Mouse (Mus musculus) erythroblast, adult 5-6 weeks (primary cell): ENCODE results near the gene Alox5ap. TPM values are rescaled to one million over a fixed set of nuclear protein-coding genes. Genes with fewer than 3 reads are reported as not detected.

ENCODE experiments used
- ATAC-seq: replicated peaks from 2 replicates; pipeline ENCODE4 v1.8.0; 2016; ENCODE audit warnings: moderate number of reproducible peaks, mild to moderate bottlenecking, moderate TSS enrichment, inconsistent platforms; ENCODE audit not compliant: poor library complexity, low FRiP score, severe bottlenecking
- total RNA-seq, 2 experiments: library from RNA; stranded (forward) in 1 of 2; stranded (reverse) in 1 of 2; fragments of 150-400 nt in 1 of 2; fragments of 200-764, 138-1000 nt in 1 of 2; gene quantifications; 2 replicates each; pipeline versions ENCODE4 v1.2.3 to v1.2.4; 2015 to 2017; ENCODE audit warnings: low replicate concordance in 2 of 2

Gene Alox5ap
- total RNA-seq, 2 experiments from 2014 or later, result 173 to 238 TPM

DNA sequence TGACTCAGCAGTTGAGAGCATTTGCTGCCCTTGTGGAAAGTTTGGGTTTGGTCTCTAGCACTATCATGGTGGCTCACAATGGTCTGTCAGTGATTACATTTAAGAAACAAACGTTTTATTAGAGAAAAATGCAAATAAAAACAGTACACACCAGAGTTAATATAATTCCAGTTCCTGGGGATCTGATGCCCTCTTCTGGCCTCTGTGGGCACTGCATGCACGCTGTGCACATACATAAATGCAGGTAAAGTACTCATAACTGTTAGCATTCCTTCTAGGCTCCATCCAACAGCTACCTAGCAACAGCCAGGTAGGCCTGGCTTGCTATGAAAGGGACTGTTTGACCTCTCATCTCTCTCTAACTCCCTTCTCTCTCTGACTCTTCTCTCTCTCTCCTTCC, 32.9 kb downstream of the Alox5ap start:
- no peak for ATAC-seq

DNA sequence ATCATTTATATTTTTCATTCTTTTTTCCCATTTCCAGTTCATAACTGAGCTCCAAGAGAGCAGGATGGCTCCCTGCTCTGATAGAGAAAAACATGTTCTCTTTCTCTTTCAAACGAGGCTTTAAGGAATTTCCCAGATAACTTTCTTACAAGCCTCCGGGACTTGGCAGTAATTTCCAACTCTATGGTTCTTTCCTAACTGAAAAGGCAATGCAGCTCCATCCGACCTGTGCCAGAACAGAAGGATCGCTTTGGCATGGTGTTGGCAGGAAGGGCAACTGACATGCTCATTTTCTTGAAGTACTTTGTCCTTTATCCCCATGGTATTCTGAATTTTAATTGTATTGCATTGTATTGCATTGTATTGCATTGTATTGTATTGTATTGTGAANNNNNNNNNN, 33.7 kb downstream of the Alox5ap start:
- ATAC-seq, result no peak

DNA sequence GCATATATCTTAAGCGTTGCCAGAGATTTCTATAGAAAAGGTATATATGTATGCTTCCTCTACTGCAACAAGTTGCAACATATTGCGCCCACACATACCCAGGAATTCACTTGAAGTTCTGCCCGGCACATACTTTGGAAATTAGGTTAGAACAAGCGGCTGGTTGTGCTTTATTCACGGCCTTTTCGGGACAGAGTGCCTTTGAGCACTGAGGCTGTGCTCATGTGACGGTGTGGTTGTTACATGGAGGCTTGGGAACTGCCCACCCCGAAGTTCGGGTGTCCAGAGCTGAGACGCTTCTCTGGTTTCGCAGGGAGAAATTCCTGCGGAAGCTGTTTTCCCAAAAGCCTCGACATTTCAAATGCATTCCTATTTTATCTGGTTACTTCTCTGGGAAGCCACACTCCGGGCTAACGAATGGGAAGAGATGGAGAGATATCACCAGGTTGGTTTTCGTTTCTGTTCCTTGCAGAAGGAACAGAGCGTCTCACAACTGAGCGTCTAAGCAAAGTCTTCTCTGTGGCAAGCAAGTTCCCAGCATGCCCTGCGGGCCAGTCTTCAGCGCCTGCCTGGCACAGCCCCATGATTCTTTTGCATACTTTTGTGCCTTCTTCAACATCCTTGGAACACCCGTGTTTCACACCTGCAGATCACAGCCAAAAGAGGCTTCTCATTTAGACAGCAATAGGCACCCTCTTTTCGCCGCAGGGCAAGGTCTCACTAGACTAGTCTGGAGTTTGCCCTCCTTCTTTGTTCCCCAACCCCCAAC, 48.5 kb downstream of the Alox5ap start:
- no peak for ATAC-seq

DNA sequence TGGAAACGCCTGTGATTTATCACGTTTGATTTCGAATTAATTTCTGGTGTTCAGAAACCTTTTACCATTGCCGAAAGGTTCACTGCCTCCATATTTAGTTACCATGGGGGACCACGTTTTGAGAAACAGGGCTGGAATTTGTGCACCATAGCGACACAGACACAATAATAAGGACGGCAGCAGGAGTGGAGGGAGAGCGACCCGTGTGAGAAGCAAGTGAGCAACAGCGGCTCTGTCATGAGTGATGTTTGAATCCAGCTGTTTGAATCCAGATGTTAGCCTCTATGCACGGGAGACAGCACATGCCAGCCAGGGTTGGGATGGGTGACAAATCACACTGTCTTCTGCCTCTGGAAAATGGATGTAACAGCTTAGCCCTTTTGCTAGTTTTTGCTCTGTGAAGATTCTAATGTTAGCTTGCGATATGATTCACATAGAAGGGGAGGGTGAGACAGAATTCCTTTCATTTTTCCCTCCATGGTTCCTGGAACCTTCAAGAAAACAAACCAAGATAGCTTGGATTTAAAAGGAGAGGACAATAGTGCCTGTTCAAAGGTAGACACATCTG, 50.0 kb downstream of the Alox5ap start:
- no peak for ATAC-seq

DNA sequence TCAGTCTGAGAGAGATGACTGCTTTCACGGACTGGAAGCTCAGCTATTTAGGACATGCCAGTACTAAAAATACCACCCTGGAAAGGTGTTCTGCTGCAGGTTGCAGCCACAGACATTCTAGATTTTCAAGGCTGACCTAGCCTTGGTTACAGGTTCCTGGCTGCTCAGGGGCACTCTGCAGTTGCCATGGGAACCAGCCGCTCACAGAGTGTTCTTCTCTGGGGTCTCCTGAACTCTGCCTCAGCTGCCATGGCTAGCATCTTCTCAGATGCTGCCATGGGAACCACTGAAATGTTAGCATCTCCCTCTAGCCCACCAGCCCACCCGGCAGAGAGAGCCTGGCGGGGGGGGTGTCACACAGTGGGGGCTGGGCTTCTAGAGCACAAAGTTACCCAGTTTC, 52.4 kb downstream of the Alox5ap start:
- ATAC-seq, result no peak

DNA sequence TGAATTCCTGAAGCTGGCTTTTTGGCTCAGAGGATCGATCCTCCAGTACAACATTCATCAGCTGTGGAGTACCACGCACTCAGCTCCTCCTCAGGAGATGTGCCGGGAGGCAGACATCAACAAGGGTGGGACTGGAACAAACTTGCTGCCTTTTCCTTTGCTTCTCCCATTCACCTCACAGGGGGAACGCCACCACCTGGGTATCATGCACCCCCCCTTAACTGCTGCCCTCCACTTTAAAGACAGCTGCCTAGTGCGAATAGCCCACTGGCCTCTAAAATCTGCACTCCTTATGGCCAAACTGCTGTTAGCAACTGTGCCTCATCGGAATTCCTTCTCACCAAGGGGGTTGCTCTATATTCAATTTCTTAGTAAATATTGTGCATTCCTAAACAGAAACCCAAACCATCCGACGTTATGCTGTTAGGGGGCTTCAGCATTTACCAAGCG, 55.3 kb downstream of the Alox5ap start:
- ATAC-seq, result no peak

DNA sequence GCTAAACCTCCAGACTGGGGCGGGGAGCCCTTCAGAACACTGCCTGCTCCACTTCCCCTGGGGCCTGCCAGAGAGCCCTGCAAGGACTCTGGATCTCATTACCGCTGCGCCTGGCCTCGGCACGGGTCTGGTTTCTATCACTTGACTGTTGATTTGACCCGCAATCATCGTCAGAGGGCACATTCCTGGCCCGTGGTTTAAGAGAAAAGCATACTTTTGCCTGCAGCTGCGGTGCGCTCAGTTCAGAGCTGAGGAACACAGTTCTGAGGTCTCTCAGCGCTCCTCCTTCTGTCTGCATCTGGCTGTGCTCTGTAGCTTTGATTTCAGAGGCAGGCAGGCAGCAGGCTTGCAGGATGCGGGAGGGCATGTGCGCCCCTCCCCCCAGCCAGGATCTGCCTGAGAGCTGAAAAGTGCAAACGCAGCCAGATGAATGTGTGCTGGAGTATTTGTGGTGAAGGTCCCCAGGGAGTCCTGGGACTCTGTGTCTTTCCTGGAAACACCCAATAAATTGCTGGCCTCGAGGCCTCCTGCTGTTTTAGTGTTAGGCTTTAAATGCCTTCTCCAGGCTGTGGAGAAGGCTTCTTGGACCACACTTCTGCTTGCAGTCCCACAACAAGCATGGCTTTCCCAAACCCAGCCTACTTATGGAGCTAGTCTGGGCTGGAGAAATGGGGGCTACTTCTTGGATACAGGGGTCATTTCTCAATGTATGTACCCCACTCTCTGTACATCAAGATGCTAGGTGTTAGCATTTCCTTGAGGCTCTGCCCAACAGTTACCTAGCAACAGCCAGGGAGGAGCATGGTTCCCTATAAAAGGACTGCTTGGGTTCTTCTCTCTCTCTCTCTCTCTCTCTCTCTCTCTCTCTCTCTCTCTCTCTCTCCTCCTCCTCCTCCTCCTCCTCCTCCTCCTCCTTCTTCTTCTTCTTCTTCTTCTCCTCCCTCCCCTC, 56.2 kb downstream of the Alox5ap start:
- no peak for ATAC-seq

DNA sequence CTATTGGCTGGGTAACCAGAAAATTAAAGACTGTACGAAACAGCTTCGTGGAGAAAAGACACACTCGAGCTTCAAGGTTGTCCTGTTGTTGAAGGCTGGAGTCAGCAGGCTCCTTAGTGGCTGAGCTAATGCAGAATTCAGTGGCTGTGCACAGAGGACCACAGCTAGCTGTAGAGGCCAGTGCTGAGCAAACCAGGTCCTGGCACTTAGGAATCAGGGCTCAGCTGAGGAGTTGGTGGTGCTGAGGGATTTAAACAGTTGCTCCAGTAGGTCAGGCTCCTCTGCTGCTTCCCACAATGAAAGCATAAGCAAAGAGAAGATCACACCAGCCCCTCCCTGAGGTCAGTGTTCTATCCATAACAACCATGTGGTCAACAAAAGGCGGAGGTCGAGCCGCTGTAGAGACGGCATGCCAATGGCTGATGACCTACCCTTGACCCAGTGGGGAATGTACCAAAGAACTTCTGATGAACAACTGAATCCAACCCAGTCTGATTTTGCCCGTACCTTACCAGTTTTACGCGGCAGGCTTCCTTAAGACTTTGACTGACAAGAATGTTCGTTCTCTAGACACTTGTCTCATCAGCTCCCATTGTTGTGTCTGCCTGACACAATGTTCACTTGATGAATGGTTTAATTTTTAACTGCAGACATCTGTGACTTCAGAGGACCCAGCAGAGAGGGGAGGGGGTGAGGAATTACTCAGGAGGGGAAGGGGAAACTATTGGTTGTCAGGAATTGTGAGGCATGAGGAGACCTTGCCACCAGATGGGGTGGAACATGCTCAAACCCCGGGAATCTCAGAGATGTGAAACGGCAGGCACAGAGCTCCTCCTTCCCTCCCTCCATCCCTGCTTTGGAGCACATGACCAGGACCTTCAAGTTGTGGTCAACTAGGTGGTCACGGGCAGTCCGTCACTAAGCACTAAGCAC, 57.6 kb downstream of the Alox5ap start:
- ATAC-seq, result no peak

DNA sequence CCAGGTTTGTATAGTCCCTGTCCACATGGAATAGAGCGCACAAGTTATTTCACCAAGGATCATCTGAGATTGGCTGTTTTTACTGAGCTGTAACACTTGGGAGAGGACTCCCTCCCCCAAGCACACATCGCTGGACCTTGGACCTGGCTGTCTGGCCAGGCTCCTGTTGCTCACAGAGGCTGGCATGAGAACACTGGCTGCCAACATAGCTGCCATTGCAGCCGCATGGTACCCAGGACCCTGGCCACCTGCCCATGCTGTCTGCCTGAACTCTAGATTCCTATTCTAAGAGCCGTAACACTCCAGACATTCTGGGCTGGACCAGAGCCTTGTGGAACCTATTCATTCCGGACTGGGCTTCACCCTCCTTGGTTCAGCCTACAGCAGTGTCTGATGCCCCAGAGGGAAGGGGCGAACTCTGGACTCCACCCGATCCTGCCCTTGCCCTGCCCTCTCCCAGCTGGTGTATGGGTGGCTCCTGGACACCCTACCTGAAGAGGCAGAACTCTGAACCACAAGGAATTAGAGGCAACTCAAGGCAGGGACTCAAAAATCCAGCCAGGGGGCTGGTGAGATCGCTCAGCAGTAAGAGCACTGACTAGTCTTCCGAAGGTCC, 58.5 kb downstream of the Alox5ap start:
- ATAC-seq, result no peak

DNA sequence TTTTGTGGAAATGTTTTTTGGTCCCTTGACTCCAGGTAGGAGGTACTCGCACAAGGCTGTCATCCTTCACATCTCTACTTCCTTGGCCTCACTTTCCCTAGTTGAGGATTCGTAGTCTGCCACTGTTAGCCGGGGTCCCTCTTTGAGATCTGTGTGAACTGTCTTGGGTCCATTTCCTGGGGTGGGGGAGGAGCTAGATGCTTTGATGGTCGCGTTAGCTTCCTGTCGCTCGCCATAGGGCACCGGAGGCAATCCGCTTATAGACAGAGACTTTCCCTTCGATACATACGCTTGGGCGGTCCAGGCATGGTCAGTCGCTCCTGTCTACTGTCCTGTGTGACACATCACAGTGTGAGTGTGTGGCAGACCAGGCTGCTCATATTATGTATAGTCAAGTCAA, 60.2 kb downstream of the Alox5ap start:
- no peak for ATAC-seq

DNA sequence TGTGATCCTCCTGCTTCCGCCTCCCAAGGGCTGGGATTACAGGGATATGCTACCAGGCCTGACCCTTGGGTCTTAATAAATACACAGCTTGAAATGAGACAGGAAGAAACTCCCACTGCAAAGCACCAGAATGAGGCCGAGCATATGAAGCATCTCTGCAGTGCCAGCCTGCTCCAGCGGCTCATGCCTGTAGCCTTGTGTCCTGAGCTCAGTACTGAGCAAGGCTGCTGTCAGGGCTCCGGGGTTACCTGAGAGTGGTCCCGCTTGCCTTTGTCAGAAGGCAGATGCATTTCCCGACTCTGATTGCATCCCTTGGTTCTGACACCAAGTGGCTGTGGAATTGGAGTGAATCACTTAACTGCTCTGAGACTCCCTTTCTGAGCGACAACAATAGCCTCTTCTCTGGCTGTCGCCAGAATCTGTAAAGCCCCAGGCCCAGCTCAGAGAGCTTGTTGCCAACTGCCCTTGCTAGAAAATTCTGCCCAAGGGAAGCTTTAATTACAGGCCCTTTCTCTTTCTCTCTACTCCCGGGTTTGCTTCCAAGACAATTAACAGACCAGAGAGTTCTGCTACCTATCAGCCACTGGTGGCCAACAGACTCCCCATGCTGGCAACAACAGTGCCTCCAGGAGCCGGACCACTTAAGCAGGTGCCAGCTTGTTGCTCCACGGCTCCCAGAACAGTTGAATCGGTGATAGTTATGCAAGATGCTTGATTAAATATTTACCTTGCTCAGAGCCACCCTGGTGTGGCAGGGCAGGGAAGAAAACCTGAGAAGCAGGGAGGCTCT, 64.7 kb downstream of the Alox5ap start:
- ATAC-seq, result no peak

DNA sequence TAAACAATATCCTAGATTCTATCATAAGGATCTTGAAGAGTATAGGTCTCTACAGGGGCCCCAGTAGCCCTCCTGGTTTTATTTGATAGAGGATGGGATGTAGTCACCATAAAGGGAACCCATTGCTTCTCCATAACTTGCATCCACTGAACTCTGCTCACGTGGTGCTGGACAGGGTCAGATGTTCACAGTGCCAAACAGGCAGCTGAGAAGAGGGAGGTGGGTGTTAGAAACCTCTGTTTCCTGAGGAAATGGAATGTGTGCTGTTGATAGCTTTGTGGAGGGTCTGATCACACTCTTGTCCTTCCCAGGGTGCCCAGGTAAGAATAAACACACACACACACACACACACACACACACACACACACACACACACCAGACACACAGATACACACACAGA, 66.0 kb downstream of the Alox5ap start:
- ATAC-seq, result no peak

DNA sequence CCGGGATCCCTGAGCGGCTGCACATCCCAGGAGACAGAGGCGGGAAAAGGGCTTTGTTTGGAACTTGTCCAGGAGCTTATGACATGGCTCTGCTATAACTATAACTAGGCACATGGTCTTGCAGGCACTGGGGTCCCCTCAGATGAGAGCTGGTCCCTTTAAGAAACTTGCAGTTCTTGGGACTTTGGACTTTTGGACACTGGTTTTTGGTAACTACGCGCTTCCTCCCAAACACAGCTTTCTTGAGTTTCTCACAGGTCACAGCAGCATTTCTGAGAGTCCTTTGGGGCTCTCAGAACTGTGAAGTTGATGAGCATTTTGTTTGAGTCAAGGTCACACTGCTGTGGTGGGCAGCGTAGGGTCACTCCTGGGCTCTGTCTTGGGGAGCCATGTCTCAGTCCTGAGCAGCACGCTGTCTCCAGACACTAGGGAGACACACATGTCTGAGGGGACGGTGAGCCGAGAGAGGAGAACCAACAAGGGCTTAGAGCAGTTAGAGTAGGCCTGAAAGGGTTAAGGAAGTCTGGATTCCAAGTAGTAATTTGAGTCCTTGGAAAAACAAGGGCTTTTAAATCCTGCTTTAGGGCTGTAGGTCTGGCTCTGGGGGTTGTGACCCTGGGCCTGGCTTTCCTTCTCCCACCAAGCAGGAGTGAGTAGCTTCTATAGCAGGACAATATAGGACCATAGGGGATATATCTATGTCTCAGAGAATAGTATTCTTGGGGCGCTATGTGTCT, 67.0 kb downstream of the Alox5ap start:
- ATAC-seq, result no peak

DNA sequence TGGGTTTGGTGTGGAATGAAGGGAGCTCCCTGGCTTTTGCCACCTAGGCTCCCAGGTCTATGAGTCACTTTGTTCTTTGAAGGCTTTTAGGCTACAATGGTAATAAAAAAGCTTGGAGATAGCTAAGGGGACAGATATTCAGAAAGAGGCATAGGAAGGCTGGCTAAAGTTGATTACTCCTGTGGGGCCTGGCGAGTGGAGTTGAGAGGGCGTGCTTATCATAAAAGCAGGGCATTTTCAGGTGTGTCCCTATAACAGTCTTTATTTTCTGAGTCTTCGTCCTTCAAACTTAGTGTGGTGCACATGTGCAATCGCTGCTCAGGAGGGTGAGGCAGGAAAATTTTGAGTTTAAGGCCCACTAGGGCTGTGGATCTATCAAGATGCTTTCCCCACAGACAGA, 68.2 kb downstream of the Alox5ap start:
- ATAC-seq, result no peak

DNA sequence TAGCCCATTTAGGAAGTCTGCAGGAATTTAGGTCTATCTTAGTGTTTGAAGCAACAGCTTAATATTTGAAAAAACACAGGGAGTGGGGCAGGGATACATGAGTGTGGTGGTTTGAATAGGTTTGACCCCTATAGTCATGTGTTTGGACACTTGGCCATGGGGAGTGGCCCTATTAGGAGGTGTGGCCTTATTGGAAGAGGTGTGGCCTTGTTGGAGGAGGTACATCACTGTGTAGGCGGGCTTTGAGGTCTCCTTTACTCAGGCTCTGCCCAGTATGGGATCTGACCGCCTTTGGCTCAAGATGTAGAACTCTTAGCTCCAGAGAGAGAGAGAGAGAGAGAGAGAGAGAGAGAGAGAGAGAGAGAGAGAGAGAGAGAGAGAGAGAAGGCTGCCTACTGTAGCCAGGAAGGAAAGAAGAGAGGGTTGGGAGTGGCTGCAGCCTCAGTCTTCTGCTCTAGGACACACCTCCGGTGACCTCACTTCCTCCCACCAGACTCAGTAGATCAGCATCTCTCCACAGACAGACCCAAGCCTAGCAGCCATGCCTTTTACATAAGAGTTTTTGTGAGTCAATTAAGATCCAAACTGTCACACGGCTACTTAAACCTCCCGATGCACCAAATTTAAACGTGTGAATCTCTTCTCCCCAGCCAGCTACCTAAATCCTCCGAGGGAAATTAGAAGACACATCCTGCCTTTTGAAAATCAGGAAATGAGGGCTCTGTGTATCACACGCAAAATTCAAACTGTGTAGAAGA, 69.6 kb downstream of the Alox5ap start:
- ATAC-seq, result no peak

DNA sequence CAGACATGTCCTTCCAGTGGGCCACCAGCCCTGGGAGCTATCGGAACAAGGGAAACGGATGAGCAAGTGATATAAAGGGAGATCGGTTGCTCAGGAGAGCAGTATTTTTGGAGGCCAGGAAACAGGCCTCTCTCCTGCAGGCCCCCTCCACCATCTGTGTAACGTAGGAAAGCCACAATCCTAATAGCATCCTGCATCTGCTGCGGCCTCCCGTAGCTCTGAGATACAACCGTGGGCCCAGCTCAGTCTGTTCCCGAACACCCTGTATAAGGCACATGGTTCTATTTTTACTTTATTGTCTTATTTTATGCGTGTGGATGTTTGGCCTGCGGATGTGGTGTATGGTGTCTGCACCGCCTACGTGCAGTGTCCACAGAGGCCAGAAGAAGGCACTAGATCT, 70.4 kb downstream of the Alox5ap start:
- ATAC-seq, result no peak
